Mouse (Mus musculus): Measurements from ENCODE around the gene Rbms3.

DNA sequence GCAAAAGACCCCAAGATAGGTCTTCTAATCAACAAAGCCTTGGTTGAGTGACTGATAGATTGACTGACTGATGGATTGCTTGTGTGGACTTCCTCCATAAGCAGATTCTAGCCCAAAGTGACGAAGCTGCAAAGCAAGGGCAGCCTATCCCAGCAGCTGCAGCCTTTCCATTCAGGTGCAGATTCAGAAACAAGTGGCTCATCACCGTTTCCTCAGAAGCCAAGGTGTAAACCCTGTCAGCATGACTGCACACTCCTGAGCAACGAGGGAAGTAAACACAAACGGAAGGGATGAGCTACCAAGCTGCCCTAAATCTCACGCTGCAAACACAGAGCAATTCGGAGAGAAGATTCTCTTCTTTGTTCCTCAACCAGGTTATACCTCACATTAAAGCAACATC, 639.4 kb downstream of the Rbms3 start:
- no peak for TF ChIP-seq CTCF (IDR thresholded peaks at IDR 0.05; ENCODE audit: control insufficient read depth, insufficient read depth, low read length)
- no peak for TF ChIP-seq POLR2A (IDR thresholded peaks at IDR 0.05; ENCODE audit: borderline replicate concordance, control insufficient read depth, low read depth, low read length)

Measured in bone marrow, adult 2 months (tissue).